Mouse (Mus musculus) adrenal gland (tissue): ENCODE results near the gene Cd44.

ENCODE experiments used
- intact Hi-C: fragments of 180-260 bp; cut with DNase I; formaldehyde crosslinking; loops from one replicate; pipeline ENCODE4 v1.15.1; 2025

Gene Cd44

GRCm38 (mm10) chr2:102876141-102876540, 25.3 kb downstream of the Cd44 start:
- intact Hi-C loops, result loop anchor here (10.0 kb wide), 1 partner anchor 109 kb away; no protein-coding TSS in a partner anchor

GRCm38 (mm10) chr2:102873848-102874247, 27.6 kb downstream of the Cd44 start:
- intact Hi-C loops, result loop anchor here (10.0 kb wide), 1 partner anchor 111 kb away; no protein-coding TSS in a partner anchor

- intact Hi-C loops, result loop anchor here (10.0 kb wide), 1 partner anchor 112 kb away; no protein-coding TSS in a partner anchor
Measured at GRCm38 (mm10) chr2:102873194-102873593, 28.3 kb downstream of the Cd44 start.

- intact Hi-C loops, result loop anchor here (10.0 kb wide), 1 partner anchor 112 kb away; no protein-coding TSS in a partner anchor
Measured at GRCm38 (mm10) chr2:102872436-102872835, 29.0 kb downstream of the Cd44 start.

- intact Hi-C loops, result no loop called here
Measured at GRCm38 (mm10) chr2:102868444-102868843, 33.0 kb downstream of the Cd44 start.

GRCm38 (mm10) chr2:102867396-102868088, 33.9 kb downstream of the Cd44 start:
- intact Hi-C loops, result no loop called here

GRCm38 (mm10) chr2:102866594-102866993, 34.9 kb downstream of the Cd44 start:
- intact Hi-C loops, result no loop called here

GRCm38 (mm10) chr2:102865354-102865752, 36.1 kb downstream of the Cd44 start:
- intact Hi-C loops, result no loop called here

- intact Hi-C loops, result no loop called here
Measured at GRCm38 (mm10) chr2:102864695-102865353, 36.6 kb downstream of the Cd44 start.

- intact Hi-C loops, result no loop called here
Measured at GRCm38 (mm10) chr2:102864036-102864435, 37.4 kb downstream of the Cd44 start.

GRCm38 (mm10) chr2:102863583-102863982, 37.9 kb downstream of the Cd44 start:
- intact Hi-C loops, result no loop called here

- intact Hi-C loops, result no loop called here
Measured at GRCm38 (mm10) chr2:102862706-102863105, 38.8 kb downstream of the Cd44 start.

GRCm38 (mm10) chr2:102858271-102858670, 43.2 kb downstream of the Cd44 start:
- intact Hi-C loops, result no loop called here

GRCm38 (mm10) chr2:102853297-102853696, 48.2 kb downstream of the Cd44 start:
- intact Hi-C loops, result no loop called here

- intact Hi-C loops, result no loop called here
Measured at GRCm38 (mm10) chr2:102851936-102852477, 49.5 kb downstream of the Cd44 start.

- intact Hi-C loops, result no loop called here
Measured at GRCm38 (mm10) chr2:102850026-102850425, 51.4 kb downstream of the Cd44 start.

- intact Hi-C loops, result no loop called here
Measured at GRCm38 (mm10) chr2:102848811-102849433, 52.5 kb downstream of the Cd44 start.

- intact Hi-C loops, result no loop called here
Measured at GRCm38 (mm10) chr2:102841231-102841630, 60.2 kb downstream of the Cd44 start.

- intact Hi-C loops, result no loop called here
Measured at GRCm38 (mm10) chr2:102838179-102838578, 63.3 kb downstream of the Cd44 start.

GRCm38 (mm10) chr2:102831547-102831946, 69.9 kb downstream of the Cd44 start:
- intact Hi-C loops, result no loop called here

- intact Hi-C loops, result no loop called here
Measured at GRCm38 (mm10) chr2:102829201-102829600, 72.3 kb downstream of the Cd44 start.

GRCm38 (mm10) chr2:102828381-102828780, 73.1 kb downstream of the Cd44 start:
- intact Hi-C loops, result no loop called here
